Comparison of ENCODE assay signal across 17 mouse cellular contexts in genomic region chr16:29775879-29776278, GRCm38 (mm10).
DNase-seq lines count a peak whose midpoint lies in the region; ATAC-seq and TF ChIP-seq lines count a peak whose summit lies in the region.
"Had no signal": no experiment of that assay in that cellular context is flagged by ENCODE, and none has a peak within 500 bp of the region (broad histone marks: within the 10 kb centered on the region; RNA-seq: fewer than 3 reads in every experiment).

No protein-coding gene starts in this region.

- H3K27ac ChIP-seq in heart, embryonic 10.5 days: peak overlapping the region; percentile 76
- peak overlapping the region; percentile 40 for H3K27ac ChIP-seq in CH12.LX (ENCODE audit: insufficient read depth, low read depth)
- no peak overlapping the region for H3K27ac ChIP-seq in forebrain, embryonic 13.5 days
- H3K27ac ChIP-seq: kidney, postnatal 0 days; limb, embryonic 13.5 days; midbrain, embryonic 12.5 days had no signal

- 0 out of 2 replicates have a peak overlapping the region, but pooled peaks have one; percentile 9 for H3K4me2 ChIP-seq in CH12.LX (ENCODE audit: insufficient read depth, low read depth, poor library complexity, severe bottlenecking)
- H3K4me2 ChIP-seq in forebrain, embryonic 13.5 days: no peak overlapping the region
- H3K4me2 ChIP-seq: limb, embryonic 13.5 days; midbrain, embryonic 12.5 days had no signal

- peaks cover 56% of the 10 kb centered on the region for H3K4me1 ChIP-seq in heart, embryonic 10.5 days
- peaks cover 20 to 24% of the 10 kb centered on the region in 2 experiments for H3K4me1 ChIP-seq in CH12.LX (ENCODE audit: control insufficient read depth in 1 of 2, insufficient read depth in 2 of 2)
- H3K4me1 ChIP-seq in forebrain, embryonic 13.5 days: peaks cover 17% of the 10 kb centered on the region

- TF ChIP-seq CTCF in CH12.LX (conservative IDR thresholded peaks at IDR 0.05 in 1 of 2, IDR thresholded peaks at IDR 0.05 in 1 of 2; ENCODE audit: low read depth in 2 of 2, low read length in 2 of 2): no peak

- no peak overlapping the region for H3K4me3 ChIP-seq in heart, embryonic 10.5 days
- H3K4me3 ChIP-seq in CH12.LX (replicated peaks in 1 of 3; ENCODE audit: low read depth in 2 of 3, low read length in 2 of 3, poor library complexity in 1 of 3): no peak overlapping the region
- H3K4me3 ChIP-seq in forebrain, embryonic 13.5 days: no peak overlapping the region
- H3K4me3 ChIP-seq: limb, embryonic 13.5 days; midbrain, embryonic 12.5 days had no signal

- TF ChIP-seq EP300 in CH12.LX (IDR thresholded peaks at IDR 0.05; ENCODE audit: low read length): peak; percentile 95

- no peak for DNase-seq in heart, embryonic 10.5 days (ENCODE audit: low spot score)
- no peak for DNase-seq in heart, adult 11 months
- DNase-seq in CH12.LX (ENCODE audit: extremely low read depth): peak; percentile 77
- no peak for DNase-seq in adrenal gland, postnatal 14 days
- no peak for DNase-seq in embryo, embryonic 9.5 days (ENCODE audit: extremely low spot score)
- DNase-seq: adrenal gland, adult 8-10 months; cerebellum, postnatal 10 days; heart, postnatal 14 days; lung, adult 2 months; thymus, postnatal 25 days had no signal

- H3K27me3 ChIP-seq in heart, embryonic 10.5 days (ENCODE audit: insufficient read depth, poor library complexity, severe bottlenecking): peaks cover 25% of the 10 kb centered on the region
- no peaks in the 10 kb centered on the region for H3K27me3 ChIP-seq in CH12.LX (replicated peaks)
- H3K27me3 ChIP-seq in forebrain, embryonic 13.5 days: no peaks in the 10 kb centered on the region

- H3K9ac ChIP-seq in CH12.LX (ENCODE audit: insufficient read depth, low read depth): peak overlapping the region; percentile 50
- no peak overlapping the region for H3K9ac ChIP-seq in forebrain, embryonic 13.5 days
- H3K9ac ChIP-seq: limb, embryonic 13.5 days; midbrain, embryonic 12.5 days had no signal

- H3K79me2 ChIP-seq in CH12.LX (replicated peaks; ENCODE audit: control insufficient read depth, extremely low read depth, insufficient read depth, poor library complexity, severe bottlenecking): no peaks in the 10 kb centered on the region

- peak; percentile 43; the same call in 1 of the 2 replicates for TF ChIP-seq POLR2A in CH12.LX (IDR thresholded peaks at IDR 0.05; ENCODE audit: low read depth, low read length)

- in situ Hi-C loops in CH12.LX (cut with MboI; ENCODE audit: low pct_ligation_motif_present, low pct_unique_long_range_greater_than_20kb, low sequenced_read_pairs): no loop called here

- ATAC-seq in granulocyte monocyte progenitor cell, adult 5-6 weeks (replicated peaks; ENCODE audit: poor library complexity, severe bottlenecking): peak; percentile 75
- peak; percentile 65 for ATAC-seq in megakaryocyte progenitor cell, adult 5-6 weeks (replicated peaks; ENCODE audit: poor library complexity)
- no peak for ATAC-seq in forebrain, embryonic 13.5 days

- 63% methylated on average over 5 of the region's 5 CpGs for WGBS in heart, embryonic 10.5 days
- WGBS in forebrain, embryonic 13.5 days: 44% methylated on average over 5 of the region's 5 CpGs

- TF ChIP-seq RAD21 in CH12.LX (IDR thresholded peaks at IDR 0.05; ENCODE audit: low read depth, low read length): peak; percentile 3

- no peaks in the 10 kb centered on the region for H3K9me3 ChIP-seq in heart, embryonic 10.5 days
- no peaks in the 10 kb centered on the region for H3K9me3 ChIP-seq in CH12.LX (replicated peaks; ENCODE audit: low read length)
- H3K9me3 ChIP-seq in forebrain, embryonic 13.5 days (replicated peaks): no peaks in the 10 kb centered on the region
- H3K9me3 ChIP-seq: G1E; limb, embryonic 13.5 days; midbrain, embryonic 12.5 days had no signal

- H3K36me3 ChIP-seq in heart, embryonic 10.5 days: no peaks in the 10 kb centered on the region
- H3K36me3 ChIP-seq in CH12.LX (replicated peaks in 1 of 2; ENCODE audit: control insufficient read depth in 1 of 2, insufficient read depth in 1 of 2, low read length in 1 of 2): no peaks in the 10 kb centered on the region
- no peaks in the 10 kb centered on the region for H3K36me3 ChIP-seq in forebrain, embryonic 13.5 days (ENCODE audit: poor library complexity, severe bottlenecking)
- H3K36me3 ChIP-seq: G1E; limb, embryonic 13.5 days; midbrain, embryonic 12.5 days had no signal

- dilution Hi-C loops in CH12.LX (cut with MboI; ENCODE audit: extremely low pct_ligation_motif_present, extremely low pct_unique_long_range_greater_than_20kb, low sequenced_read_pairs): no loop called here

TF ChIP-seq in CH12.LX, 34 proteins besides CTCF, POLR2A, EP300 and RAD21:
- TF ChIP-seq TBP (conservative IDR thresholded peaks at IDR 0.05; ENCODE audit: low read depth, low read length): no peak
- TF ChIP-seq GABPA (IDR thresholded peaks at IDR 0.05; ENCODE audit: insufficient replicate concordance, low read depth, low read length): no peak
- TF ChIP-seq PAX5 (IDR thresholded peaks at IDR 0.05; ENCODE audit: low read length): no peak
- TF ChIP-seq CHD1 (IDR thresholded peaks at IDR 0.05; ENCODE audit: low read depth, low read length): peak; percentile 100
- TF ChIP-seq E2F4 (IDR thresholded peaks at IDR 0.05; ENCODE audit: insufficient replicate concordance, low read depth, low read length): no peak
- peak; percentile 89; the same call in 1 of the 2 replicates for TF ChIP-seq RCOR1 (conservative IDR thresholded peaks at IDR 0.05; ENCODE audit: low read depth, low read length)
- peak; percentile 19; the same call in 1 of the 2 replicates for TF ChIP-seq MAFK (IDR thresholded peaks at IDR 0.05; ENCODE audit: insufficient replicate concordance, low read length)
- TF ChIP-seq ETS1 (conservative IDR thresholded peaks at IDR 0.05; ENCODE audit: low read depth, low read length): peak; percentile 81
- TF ChIP-seq MAZ (IDR thresholded peaks at IDR 0.05; ENCODE audit: low read depth, low read length): peak; percentile 91
- peak; percentile 67; the same call in 1 of the 2 replicates for TF ChIP-seq MXI1 (IDR thresholded peaks at IDR 0.05; ENCODE audit: low read depth, low read length)
- peak; percentile 63; the same call in 1 of the 2 replicates for TF ChIP-seq UBTF (IDR thresholded peaks at IDR 0.05; ENCODE audit: low read depth, low read length)
- TF ChIP-seq NRF1 (IDR thresholded peaks at IDR 0.05; ENCODE audit: low read depth, low read length): peak; percentile 45; the same call in 1 of the 2 replicates
- peak; percentile 63; the same call in 1 of the 2 replicates for TF ChIP-seq MAX (IDR thresholded peaks at IDR 0.05; ENCODE audit: low read length)
- TF ChIP-seq JUN (IDR thresholded peaks at IDR 0.05; ENCODE audit: insufficient read depth, low read depth, low read length): peak; percentile 38; the same call in 1 of the 2 replicates
- no peak for TF ChIP-seq ZMIZ1 (IDR thresholded peaks at IDR 0.05; ENCODE audit: low read depth, low read length)
- TF ChIP-seq CHD2 (IDR thresholded peaks at IDR 0.05; ENCODE audit: low read length): peak; percentile 79; the same call in 1 of the 2 replicates
- TF ChIP-seq IRF4 (IDR thresholded peaks at IDR 0.05; ENCODE audit: low read depth, low read length): peak; percentile 96
- TF ChIP-seq SIN3A (IDR thresholded peaks at IDR 0.05; ENCODE audit: low read length): peak; percentile 81
- TF ChIP-seq USF1 (IDR thresholded peaks at IDR 0.05; ENCODE audit: low read depth, low read length): no peak
- TF ChIP-seq USF2 (conservative IDR thresholded peaks at IDR 0.05; ENCODE audit: low read depth, low read length): no peak
- peak; percentile 50 for TF ChIP-seq HCFC1 (IDR thresholded peaks at IDR 0.05; ENCODE audit: low read depth, low read length)
- no peak for TF ChIP-seq ZKSCAN1 (IDR thresholded peaks at IDR 0.05; ENCODE audit: borderline replicate concordance, low read depth, low read length)
- TF ChIP-seq NELFE (IDR thresholded peaks at IDR 0.05; ENCODE audit: low read depth, low read length): peak; percentile 35; the same call in 1 of the 2 replicates
- peak; percentile 52; the same call in 1 of the 2 replicates for TF ChIP-seq ELF1 (IDR thresholded peaks at IDR 0.05; ENCODE audit: low read depth, low read length)
- peak; percentile 93 for TF ChIP-seq MEF2A (IDR thresholded peaks at IDR 0.05; ENCODE audit: borderline replicate concordance, low read depth, low read length)
- no peak for TF ChIP-seq ZNF384 (IDR thresholded peaks at IDR 0.05; ENCODE audit: low read depth, low read length)
- peak; percentile 24; the same call in 1 of the 2 replicates for TF ChIP-seq SMC3 (IDR thresholded peaks at IDR 0.05; ENCODE audit: low read depth, low read length)
- peak; percentile 88 for TF ChIP-seq MYC (IDR thresholded peaks at IDR 0.05; ENCODE audit: low read depth, low read length)
- TF ChIP-seq BHLHE40 (IDR thresholded peaks at IDR 0.05; ENCODE audit: low read depth, low read length): peak; percentile 81
- no peak for TF ChIP-seq POLR2AphosphoS2 (IDR thresholded peaks at IDR 0.05; ENCODE audit: low read depth, low read length)
- TF ChIP-seq TCF12 (IDR thresholded peaks at IDR 0.05; ENCODE audit: low read depth, low read length): peak; percentile 89
- no peak for TF ChIP-seq KAT2A (IDR thresholded peaks at IDR 0.05; ENCODE audit: insufficient replicate concordance, low read length)
- no peak for TF ChIP-seq ZC3H11A (IDR thresholded peaks at IDR 0.05; ENCODE audit: low read depth, low read length)
- TF ChIP-seq JUND (conservative IDR thresholded peaks at IDR 0.05; ENCODE audit: low read depth, low read length): peak; percentile 51; the same call in 1 of the 2 replicates
